Mouse (Mus musculus): ENCODE results near the gene Cabin1.

DNA sequence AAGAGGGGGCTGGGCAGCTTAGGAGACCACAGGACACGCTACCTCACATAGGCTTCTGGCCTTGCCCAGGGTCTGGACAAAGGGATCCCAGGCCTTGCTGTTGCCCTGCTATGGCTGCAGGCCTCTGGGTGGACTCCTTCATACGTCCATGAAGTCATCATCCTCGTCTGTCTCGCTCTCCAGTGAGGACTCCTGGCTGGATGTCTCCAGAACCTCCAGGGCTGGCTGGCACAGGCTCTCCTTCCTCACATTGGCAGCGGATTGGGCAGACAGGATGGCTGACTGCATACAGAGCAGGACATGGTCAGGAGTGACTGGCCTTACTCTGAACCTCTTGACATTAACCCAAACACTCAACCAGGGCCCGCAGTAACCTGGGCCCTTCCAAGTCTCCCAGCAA, 117.7 kb downstream of the Cabin1 start:
- no peak for TF ChIP-seq POLR2A (IDR thresholded peaks at IDR 0.05; ENCODE audit: control insufficient read depth, low read depth, low read length)
- no peak for TF ChIP-seq CTCF (IDR thresholded peaks at IDR 0.05; ENCODE audit: control insufficient read depth, insufficient read depth, insufficient replicate concordance, low read depth, low read length)
